Mouse (Mus musculus) lung, embryonic 14.5 days (tissue): Measurements from ENCODE around the gene Nr2c1. TPM values are rescaled to one million over a fixed set of nuclear protein-coding genes. Genes with fewer than 3 reads are reported as not detected.

Source experiments
- ATAC-seq: fragments of 200-750 bp; cut with Nextera tagmentation; 2 replicates; pipeline ENCODE4 v1.8.0; 2017; ENCODE audit warnings: mild to moderate bottlenecking, moderate TSS enrichment, moderate library complexity; ENCODE audit not compliant: insufficient read depth
- DNase-seq: peaks from one replicate; pipeline ENCODE4 v3.0.0-alpha.2; 2015
- H3K27ac ChIP-seq: fragments of 300-500 bp; sonication (generic); 2 replicates; pipeline ENCODE4 v1.5.1; 2014; ENCODE audit warnings: low read depth, mild to moderate bottlenecking, moderate library complexity
- H3K27me3 ChIP-seq: fragments of 300-500 bp; sonication (generic); 2 replicates; pipeline ENCODE4 v1.6.1; 2014; ENCODE audit warnings: low read length, control low read depth; ENCODE audit not compliant: insufficient read depth
- H3K36me3 ChIP-seq: fragments of 300-500 bp; sonication (generic); 2 replicates; pipeline ENCODE4 v1.6.1; 2014; ENCODE audit warnings: control low read depth; ENCODE audit not compliant: insufficient read depth
- H3K4me1 ChIP-seq: fragments of 300-500 bp; sonication (generic); 2 replicates; pipeline ENCODE4 v1.6.1; 2014; ENCODE audit warnings: antibody characterized with exemption, control low read depth; ENCODE audit not compliant: insufficient read depth
- H3K4me2 ChIP-seq: fragments of 300-500 bp; sonication (generic); 2 replicates; pipeline ENCODE4 v1.6.1; 2014; ENCODE audit warnings: mild to moderate bottlenecking
- H3K4me3 ChIP-seq: fragments of 300-500 bp; sonication (generic); 2 replicates; pipeline ENCODE4 v1.5.1; 2014; ENCODE audit warnings: low read depth, low read length
- H3K9ac ChIP-seq: fragments of 300-500 bp; sonication (generic); 2 replicates; pipeline ENCODE4 v1.6.1; 2014
- H3K9me3 ChIP-seq: fragments of 300-500 bp; sonication (generic); 2 replicates; pipeline ENCODE4 v1.6.1; 2016; ENCODE audit warnings: low read depth, low read length, control low read depth
- CTCF ChIP-seq: IDR thresholded peaks from 2 replicates; pipeline ENCODE4 v1.5.1; 2016; ENCODE audit warnings: antibody characterized with exemption, low read depth
- WGBS: fragments of 180-500 bp; shearing (Covaris S2); extraction: QIAGEN DNeasy Blood & Tissue Kit; methylation state at CpG from one replicate; pipeline ENCODE4 v1.1.7; 2014; 5-methylcytosine and 5-hydroxymethylcytosine counted together
- polyA plus RNA-seq: library from polyadenylated mRNA; unstranded; fragments of >200 nt; fragmentation: Nextera tagmentation; extraction: Ambion mirVana; gene quantifications from 2 replicates; pipeline ENCODE4 v1.2.1, GENCODE M21; 2014

Gene Nr2c1
- polyA plus RNA-seq, 1 experiment from 2014 or later: 10.2 TPM

- DNase-seq (no peak), ATAC-seq (no peak)
- H3K9ac ChIP-seq: no peak overlapping the region
- no peak overlapping the region for H3K4me3 ChIP-seq
- 71% methylated on average over 9 of the region's 9 CpGs for WGBS
- H3K9me3 ChIP-seq: no peaks in the 10 kb centered on the region
- H3K27me3 ChIP-seq: no peaks in the 10 kb centered on the region
- no peaks in the 10 kb centered on the region for H3K4me1 ChIP-seq
- H3K4me2 ChIP-seq: no peak overlapping the region
- no peaks in the 10 kb centered on the region for H3K36me3 ChIP-seq
- no peak overlapping the region for H3K27ac ChIP-seq
- TF ChIP-seq CTCF: no peak
These were observed 36.7 kb upstream of the Nr2c1 start for GRCm38 (mm10) chr10:94110834-94111754.

- Histone ChIP-seq H3K36me3 (no peaks in the 10 kb centered on the region), H3K27me3 (no peaks in the 10 kb centered on the region), H3K9ac (no peak overlapping the region), H3K9me3 (no peaks in the 10 kb centered on the region), H3K4me2 (no peak overlapping the region), H3K27ac (no peak overlapping the region), H3K4me3 (no peak overlapping the region), H3K4me1 (no peaks in the 10 kb centered on the region)
- WGBS: 77% methylated on average over 3 of the region's 3 CpGs
- TF ChIP-seq CTCF: no peak
- ATAC-seq: no peak
- DNase-seq: no peak
These were observed 35.6 kb upstream of the Nr2c1 start for GRCm38 (mm10) chr10:94112207-94112606.

DNA sequence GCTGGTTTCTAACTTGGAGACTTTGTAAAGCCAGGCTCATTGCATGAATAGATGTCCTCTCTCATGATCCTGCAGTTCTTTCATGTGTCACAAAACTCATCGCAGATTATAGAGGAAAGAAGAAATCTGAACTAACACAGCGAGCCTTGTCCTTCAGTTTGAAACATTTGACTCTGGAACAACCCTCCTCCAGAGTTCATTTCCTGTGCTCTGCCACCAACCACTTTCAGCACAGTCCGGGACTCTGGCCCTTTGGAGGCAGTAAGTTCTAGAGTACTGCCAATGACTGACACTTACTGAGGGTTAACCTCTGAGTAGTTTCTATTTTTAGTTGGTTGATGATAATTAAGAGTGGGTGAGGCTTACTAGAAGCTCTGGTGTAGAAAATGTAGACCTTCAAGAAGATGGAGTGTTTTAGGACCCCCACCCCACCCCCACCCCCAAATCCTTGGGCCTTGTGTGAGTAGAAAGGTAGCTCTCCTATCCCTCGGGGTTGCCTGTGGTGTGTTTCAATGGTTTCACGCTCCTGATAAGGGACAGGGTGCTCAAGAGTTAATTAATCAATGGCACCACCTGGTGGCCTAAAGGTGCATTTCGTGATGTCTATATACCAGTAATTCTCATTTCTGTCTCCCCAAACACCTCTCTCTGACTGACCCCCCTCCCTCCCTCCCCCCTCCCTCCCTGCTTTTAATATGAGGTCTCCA is 31.8 kb upstream of the Nr2c1 start:
- peak; percentile 93 for DNase-seq
- Histone ChIP-seq H3K27ac (peak overlapping the region; percentile 27; the same call in 1 of the 2 replicates), H3K4me3 (no peak overlapping the region), H3K27me3 (no peaks in the 10 kb centered on the region), H3K9me3 (no peaks in the 10 kb centered on the region), H3K4me1 (no peaks in the 10 kb centered on the region), H3K36me3 (no peaks in the 10 kb centered on the region), H3K4me2 (peak overlapping the region; percentile 16; the same call in 1 of the 2 replicates), H3K9ac (no peak overlapping the region)
- WGBS: 27% methylated on average over 6 of the region's 6 CpGs
- peak; percentile 80 for ATAC-seq
- peak; percentile 74 for TF ChIP-seq CTCF

DNA sequence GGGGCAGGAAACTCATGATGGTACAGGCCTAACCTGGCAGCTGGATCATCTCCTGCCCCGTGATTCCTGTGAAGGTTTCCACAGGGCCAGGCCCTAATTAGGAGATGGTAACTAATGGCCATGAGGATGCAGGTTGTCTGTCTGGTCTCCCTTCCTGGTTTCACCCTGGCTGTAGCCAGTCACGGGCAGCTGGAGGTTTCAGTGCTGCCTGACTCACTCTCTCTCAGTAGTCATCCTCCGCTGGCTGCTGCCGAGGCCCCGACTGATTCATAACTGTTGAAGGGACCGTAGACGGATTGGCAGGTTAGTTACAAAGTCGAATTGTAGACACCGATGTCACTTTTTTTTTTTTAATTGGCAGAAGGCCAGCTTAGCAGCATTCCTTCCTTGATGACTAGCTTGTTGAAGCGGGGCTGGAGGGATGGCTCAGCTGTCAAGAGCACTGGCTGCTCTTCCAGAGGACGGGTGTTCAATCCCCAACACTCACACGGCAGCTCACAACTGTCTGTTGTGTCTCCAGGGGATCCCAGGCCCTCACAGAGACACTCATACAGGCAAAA is 31.0 kb upstream of the Nr2c1 start:
- H3K9me3 ChIP-seq: no peaks in the 10 kb centered on the region
- no peak overlapping the region for H3K4me2 ChIP-seq
- no peaks in the 10 kb centered on the region for H3K36me3 ChIP-seq
- H3K4me1 ChIP-seq: no peaks in the 10 kb centered on the region
- H3K27me3 ChIP-seq: no peaks in the 10 kb centered on the region
- TF ChIP-seq CTCF: no peak
- no peak overlapping the region for H3K4me3 ChIP-seq
- ATAC-seq (no peak; the same call in 1 of the 2 replicates), DNase-seq (peak; percentile 67)
- H3K27ac ChIP-seq: no peak overlapping the region
- WGBS: 41% methylated on average over 12 of the region's 12 CpGs
- H3K9ac ChIP-seq: no peak overlapping the region

GRCm38 (mm10) chr10:94117916-94118315 is 29.9 kb upstream of the Nr2c1 start:
- Histone ChIP-seq H3K36me3 (no peaks in the 10 kb centered on the region), H3K4me3 (no peak overlapping the region), H3K9me3 (no peaks in the 10 kb centered on the region), H3K9ac (no peak overlapping the region), H3K4me1 (no peaks in the 10 kb centered on the region), H3K27ac (no peak overlapping the region), H3K27me3 (no peaks in the 10 kb centered on the region), H3K4me2 (no peak overlapping the region)
- no peak for ATAC-seq
- no peak for DNase-seq
- 78% methylated on average over 3 of the region's 3 CpGs for WGBS
- no peak for TF ChIP-seq CTCF

DNA sequence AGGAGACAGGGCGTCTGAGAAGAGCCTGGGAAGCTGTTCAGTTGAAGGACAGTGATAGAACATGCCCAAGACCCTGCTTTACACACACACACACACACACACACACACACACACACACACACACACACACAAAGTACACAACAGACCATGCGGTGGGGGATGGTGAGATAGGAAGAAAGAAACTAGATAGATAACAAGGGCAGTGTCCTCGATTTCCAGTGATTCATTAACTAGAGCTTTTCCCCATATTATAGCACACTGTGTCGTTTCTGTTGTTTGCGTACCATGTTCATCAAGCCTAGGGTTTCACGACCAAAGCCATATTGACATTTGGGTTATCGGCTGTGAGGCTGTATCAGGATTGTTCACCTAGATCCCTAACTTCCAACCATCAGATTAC is 28.8 kb upstream of the Nr2c1 start:
- ATAC-seq (no peak), DNase-seq (no peak)
- Histone ChIP-seq H3K27ac (no peak overlapping the region), H3K4me3 (no peak overlapping the region), H3K27me3 (no peaks in the 10 kb centered on the region), H3K36me3 (no peaks in the 10 kb centered on the region), H3K9ac (no peak overlapping the region), H3K9me3 (no peaks in the 10 kb centered on the region), H3K4me1 (no peaks in the 10 kb centered on the region), H3K4me2 (no peak overlapping the region)
- 79% methylated on average over 7 of the region's 7 CpGs for WGBS
- TF ChIP-seq CTCF: no peak

GRCm38 (mm10) chr10:94120676-94121075 is 27.1 kb upstream of the Nr2c1 start:
- H3K36me3 ChIP-seq: no peaks in the 10 kb centered on the region
- H3K4me2 ChIP-seq: no peak overlapping the region
- ATAC-seq (no peak), DNase-seq (no peak)
- no peaks in the 10 kb centered on the region for H3K27me3 ChIP-seq
- WGBS: 84% methylated on average over 9 of the region's 9 CpGs
- no peaks in the 10 kb centered on the region for H3K9me3 ChIP-seq
- no peak for TF ChIP-seq CTCF
- no peak overlapping the region for H3K9ac ChIP-seq
- H3K4me3 ChIP-seq: no peak overlapping the region
- H3K27ac ChIP-seq: no peak overlapping the region
- no peaks in the 10 kb centered on the region for H3K4me1 ChIP-seq
